Mouse (Mus musculus) liver, embryonic 15.5 days (tissue): ENCODE data around the gene Olfr231. TPM values are rescaled to one million over a fixed set of nuclear protein-coding genes. Genes with fewer than 3 reads are reported as not detected.

Source experiments
- ATAC-seq: fragments of 200-750 bp; cut with Nextera tagmentation; 2 replicates; pipeline ENCODE4 v1.8.0; 2017; ENCODE audit warnings: moderate number of reproducible peaks, mild to moderate bottlenecking, moderate library complexity; ENCODE audit not compliant: insufficient read depth
- H3K27ac ChIP-seq: fragments of 300-500 bp; sonication (generic); replicated peaks from 2 replicates; pipeline ENCODE4 v1.5.1; 2015; ENCODE audit warnings: mild to moderate bottlenecking, inconsistent platforms
- H3K27me3 ChIP-seq: fragments of 300-500 bp; sonication (generic); 2 replicates; pipeline ENCODE4 v1.6.1; 2015; ENCODE audit warnings: mild to moderate bottlenecking, inconsistent platforms
- H3K36me3 ChIP-seq: fragments of 300-500 bp; sonication (generic); replicated peaks from 2 replicates; pipeline ENCODE4 v1.6.1; 2015; ENCODE audit warnings: moderate library complexity, mild to moderate bottlenecking, inconsistent platforms
- H3K4me1 ChIP-seq: fragments of 300-500 bp; sonication (generic); replicated peaks from 2 replicates; pipeline ENCODE4 v1.6.1; 2015; ENCODE audit warnings: inconsistent platforms
- H3K4me2 ChIP-seq: fragments of 300-500 bp; sonication (generic); 2 replicates; pipeline ENCODE4 v1.6.1; 2015; ENCODE audit warnings: moderate library complexity, mild to moderate bottlenecking, inconsistent platforms
- H3K4me3 ChIP-seq: fragments of 300-500 bp; sonication (generic); replicated peaks from 2 replicates; pipeline ENCODE4 v1.5.1; 2015; ENCODE audit warnings: mild to moderate bottlenecking, inconsistent platforms
- H3K9ac ChIP-seq: fragments of 300-500 bp; sonication (generic); 2 replicates; pipeline ENCODE4 v1.6.1; 2015; ENCODE audit warnings: moderate library complexity, mild to moderate bottlenecking, inconsistent platforms
- H3K9me3 ChIP-seq: fragments of 300-500 bp; sonication (generic); replicated peaks from 2 replicates; pipeline ENCODE4 v1.6.1; 2016; ENCODE audit warnings: inconsistent platforms
- WGBS: fragments of 180-500 bp; shearing (Covaris S2); methylation state at CpG from one replicate; pipeline ENCODE4 v1.1.7; 2015; ENCODE audit warnings: mixed read lengths; ENCODE audit not compliant: insufficient replicate concordance; 5-methylcytosine and 5-hydroxymethylcytosine counted together
- polyA plus RNA-seq: library from polyadenylated mRNA; unstranded; fragments of >200 nt; fragmentation: Nextera tagmentation; extraction: Ambion mirVana; gene quantifications from 2 replicates; pipeline ENCODE4 v1.2.1, GENCODE M21; 2015

Olfr231 gene
- polyA plus RNA-seq: not detected in 2 replicates

DNA sequence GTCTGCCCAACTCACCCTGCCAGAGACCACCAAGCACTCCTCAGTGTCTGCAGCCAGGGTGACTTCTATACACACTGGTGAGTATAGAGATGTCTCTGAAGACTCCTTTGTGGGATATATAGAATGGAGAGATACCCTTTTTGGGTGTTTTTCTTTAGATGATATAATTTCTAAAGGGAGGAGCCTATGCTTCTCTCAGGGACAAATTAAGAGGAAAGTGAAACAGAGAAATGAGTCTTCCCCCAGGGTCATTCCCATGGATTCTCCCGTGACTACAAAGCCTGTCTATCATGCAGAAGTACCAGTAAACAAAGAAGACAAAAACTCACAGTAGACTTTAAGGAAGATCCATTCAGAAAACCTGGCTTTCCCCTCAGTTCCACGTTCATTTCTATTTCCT lies at the start of gene Olfr231:
Olfr231 (minus strand) TSS at position 101 of the 400 bp plus-strand sequence.
- H3K27ac ChIP-seq: no peak within 1 kb of the TSS
- ATAC-seq: no peak
- no peaks in the 10 kb centered on the region for H3K36me3 ChIP-seq
- H3K9me3 ChIP-seq: no peaks in the 10 kb centered on the region
- WGBS: 49% methylated on average over 2 of the region's 2 CpGs
- H3K4me3 ChIP-seq: no peak within 1 kb of the TSS
- H3K4me2 ChIP-seq: no peak within 1 kb of the TSS
- no peak within 1 kb of the TSS for H3K9ac ChIP-seq
- no peaks in the 10 kb centered on the region for H3K4me1 ChIP-seq
- H3K27me3 ChIP-seq: no peaks in the 10 kb centered on the region

DNA sequence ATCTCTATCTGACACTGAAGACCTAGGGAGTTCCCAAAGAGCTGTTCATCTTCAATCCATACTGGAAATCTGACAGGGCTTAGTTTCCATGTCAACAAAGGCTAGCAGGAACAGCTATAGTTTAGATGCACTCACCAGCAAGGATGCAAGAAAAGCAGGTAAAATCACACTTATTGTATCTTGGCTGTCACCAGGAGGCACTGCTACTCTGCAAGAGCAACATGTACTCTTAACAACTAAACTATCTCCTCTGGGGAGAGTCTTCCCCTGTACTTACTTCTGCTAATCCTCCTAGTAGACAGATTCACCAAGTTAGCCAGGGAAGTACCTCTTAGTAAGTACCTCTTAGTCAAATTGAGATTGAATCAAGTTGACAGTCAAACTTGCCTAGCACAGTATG lies 48.1 kb upstream of the Olfr231 start:
- H3K4me1 ChIP-seq: peaks cover 23% of the 10 kb centered on the region

DNA sequence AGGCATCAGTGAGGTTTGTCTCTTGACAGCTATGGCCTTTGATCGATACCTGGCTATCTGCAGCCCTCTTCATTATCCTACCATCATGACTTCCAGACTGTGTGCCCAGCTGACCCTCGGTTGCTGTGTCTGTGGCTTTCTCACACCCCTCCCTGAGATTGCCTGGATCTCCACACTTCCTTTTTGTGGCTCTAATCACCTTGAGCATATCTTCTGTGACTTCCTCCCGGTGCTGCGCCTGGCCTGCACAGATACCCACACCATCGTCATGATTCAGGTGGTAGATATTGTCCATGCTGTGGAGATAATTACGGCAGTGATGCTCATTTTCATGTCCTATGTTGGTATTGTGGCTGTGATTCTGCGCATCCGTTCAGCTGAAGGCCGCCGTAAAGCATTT lies 38.1 kb upstream of the Olfr231 start:
- peak; percentile 45; the same call in 1 of the 2 replicates for ATAC-seq
- H3K4me1 ChIP-seq: peaks cover 10% of the 10 kb centered on the region
- H3K4me2 ChIP-seq: no peak overlapping the region
- H3K27ac ChIP-seq: no peak overlapping the region
- H3K9ac ChIP-seq: no peak overlapping the region
- no peaks in the 10 kb centered on the region for H3K9me3 ChIP-seq
- H3K27me3 ChIP-seq: no peaks in the 10 kb centered on the region
- WGBS: 39% methylated on average over 10 of the region's 10 CpGs
- H3K4me3 ChIP-seq: no peak overlapping the region
- no peaks in the 10 kb centered on the region for H3K36me3 ChIP-seq

More for the DNA sequence above, 48.1 kb upstream of the Olfr231 start:
- Histone ChIP-seq H3K36me3 (no peaks in the 10 kb centered on the region), H3K27ac (0 out of 2 replicates have a peak overlapping the region, but pooled peaks have one; percentile 20), H3K4me2 (no peak overlapping the region), H3K27me3 (no peaks in the 10 kb centered on the region), H3K4me3 (no peak overlapping the region), H3K9me3 (no peaks in the 10 kb centered on the region), H3K9ac (no peak overlapping the region)
- no peak for ATAC-seq

DNA sequence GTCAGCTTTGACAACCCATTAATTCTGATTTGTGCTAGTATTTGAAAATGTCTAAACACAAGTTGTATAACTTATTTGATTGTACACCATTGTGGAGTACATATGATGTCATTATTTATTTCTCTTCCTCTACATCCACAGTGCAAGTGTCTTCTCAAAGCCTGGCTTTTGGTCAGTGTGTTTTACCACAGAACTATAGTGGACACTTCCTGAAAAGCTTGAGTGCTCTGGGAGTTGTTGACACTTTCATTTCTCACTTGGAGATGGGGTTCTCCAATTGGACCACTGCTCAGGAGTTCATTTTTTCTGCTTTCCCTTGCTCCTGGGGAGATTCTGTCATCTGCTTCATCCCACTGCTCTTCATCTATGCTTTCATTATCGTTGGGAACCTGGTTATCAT lies 37.5 kb upstream of the Olfr231 start:
- H3K4me2 ChIP-seq: no peak overlapping the region
- peaks cover 10% of the 10 kb centered on the region for H3K4me1 ChIP-seq
- H3K27ac ChIP-seq: no peak overlapping the region
- ATAC-seq: no peak
- no peaks in the 10 kb centered on the region for H3K27me3 ChIP-seq
- H3K9me3 ChIP-seq: no peaks in the 10 kb centered on the region
- H3K9ac ChIP-seq: no peak overlapping the region
- 38% methylated on average over 1 of the region's 1 CpGs for WGBS
- no peak overlapping the region for H3K4me3 ChIP-seq
- no peaks in the 10 kb centered on the region for H3K36me3 ChIP-seq

DNA sequence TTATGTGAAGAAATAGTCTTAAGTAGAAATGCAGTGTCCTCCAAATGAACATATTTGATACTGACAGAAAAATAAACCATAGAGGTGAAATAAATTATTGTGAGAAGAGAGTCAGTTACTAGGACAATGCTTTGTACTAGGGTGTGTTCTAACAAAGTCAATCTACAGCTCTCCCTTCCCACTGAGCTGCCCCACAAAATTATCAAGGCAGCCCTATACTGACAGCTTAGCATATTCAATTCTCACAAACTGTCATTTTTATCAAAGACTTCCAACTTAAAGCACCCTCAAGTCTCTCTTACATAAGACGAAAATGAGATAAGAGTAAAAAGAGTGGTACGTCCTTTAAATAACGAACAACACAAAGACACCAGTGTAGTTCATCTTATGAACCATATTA lies 36.7 kb upstream of the Olfr231 start:
- 28% methylated on average over 3 of the region's 3 CpGs for WGBS
- Histone ChIP-seq H3K27ac (no peak overlapping the region), H3K4me2 (no peak overlapping the region), H3K9me3 (no peaks in the 10 kb centered on the region), H3K36me3 (no peaks in the 10 kb centered on the region), H3K4me1 (peaks cover 10% of the 10 kb centered on the region), H3K4me3 (no peak overlapping the region), H3K27me3 (no peaks in the 10 kb centered on the region), H3K9ac (no peak overlapping the region)
- no peak; the same call in 1 of the 2 replicates for ATAC-seq

DNA sequence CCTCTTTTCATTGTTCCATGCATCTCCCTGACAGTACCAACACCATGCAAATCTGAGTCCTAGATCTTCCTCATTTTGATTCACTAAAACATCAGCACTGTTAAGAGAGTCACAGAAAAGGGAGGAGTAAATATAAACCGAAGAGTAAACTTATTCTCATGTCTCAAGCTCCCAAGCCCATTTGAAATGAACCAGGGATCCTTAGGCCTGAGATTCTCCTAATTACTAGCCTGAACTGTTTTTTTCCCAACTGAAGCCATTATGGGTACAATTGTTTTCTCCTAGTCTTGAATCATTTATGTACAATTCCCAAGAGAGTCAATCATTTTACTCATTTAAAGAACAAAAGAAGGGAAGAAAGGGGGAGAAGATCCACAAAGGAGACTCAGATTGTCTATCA lies 34.4 kb upstream of the Olfr231 start, which contains the start of gene Olfr420:
Olfr420 (plus strand) TSS at position 301 of the 400 bp plus-strand sequence.
- H3K9me3 ChIP-seq: no peaks in the 10 kb centered on the region
- H3K27ac ChIP-seq: no peak within 1 kb of the TSS
- peaks cover 10% of the 10 kb centered on the region for H3K4me1 ChIP-seq
- ATAC-seq: no peak
- 74% methylated on average over 1 of the region's 1 CpGs for WGBS
- H3K27me3 ChIP-seq: no peaks in the 10 kb centered on the region
- no peak within 1 kb of the TSS for H3K4me3 ChIP-seq
- no peaks in the 10 kb centered on the region for H3K36me3 ChIP-seq
- no peak within 1 kb of the TSS for H3K4me2 ChIP-seq
- no peak within 1 kb of the TSS for H3K9ac ChIP-seq

DNA sequence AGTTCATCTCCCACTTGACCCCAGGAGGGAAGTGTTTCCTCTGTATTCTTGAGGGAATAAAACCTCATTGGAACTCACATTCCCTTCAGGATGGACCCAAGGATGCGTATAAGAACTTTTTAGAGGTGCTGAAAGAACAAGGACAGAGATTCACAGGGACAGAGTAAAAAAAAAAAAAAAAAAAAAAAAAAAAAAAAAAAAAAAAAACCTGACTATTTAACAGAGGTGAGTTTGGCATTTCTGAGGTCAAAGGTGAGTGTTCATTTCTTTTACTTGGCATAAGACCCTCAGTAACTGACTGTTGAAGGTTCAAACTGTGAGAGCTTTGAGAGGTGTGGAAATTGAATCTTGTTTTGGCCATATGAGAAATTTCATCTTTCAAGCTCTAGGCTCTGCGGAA lies 28.3 kb upstream of the Olfr231 start:
- no peak overlapping the region for H3K4me3 ChIP-seq
- no peak for ATAC-seq
- 81% methylated on average over 2 of the region's 2 CpGs for WGBS

DNA sequence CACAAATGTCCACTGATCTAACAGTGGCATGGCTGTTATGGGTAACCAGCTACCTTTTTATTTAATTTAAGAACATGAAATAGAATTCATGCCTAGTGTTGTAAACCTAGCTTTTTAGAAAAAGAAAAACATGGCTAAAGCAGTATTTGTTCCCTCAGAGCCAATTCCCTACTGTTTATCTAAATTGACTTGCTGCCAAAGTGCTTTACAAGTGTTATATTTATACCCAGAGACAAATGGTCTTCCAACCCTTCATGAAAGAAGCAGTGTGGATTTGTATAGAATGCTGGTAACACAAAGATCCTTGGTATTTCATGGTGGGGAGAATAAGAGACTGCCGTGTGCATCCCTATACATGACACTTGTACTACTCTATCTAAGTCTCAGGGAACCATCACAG lies 25.7 kb upstream of the Olfr231 start:
- no peak for ATAC-seq
- Histone ChIP-seq H3K9ac (no peak overlapping the region), H3K4me2 (no peak overlapping the region), H3K27ac (no peak overlapping the region), H3K4me1 (no peaks in the 10 kb centered on the region), H3K9me3 (no peaks in the 10 kb centered on the region), H3K4me3 (no peak overlapping the region), H3K36me3 (no peaks in the 10 kb centered on the region), H3K27me3 (no peaks in the 10 kb centered on the region)
- 83% methylated on average over 1 of the region's 1 CpGs for WGBS

More for the DNA sequence above, 28.3 kb upstream of the Olfr231 start:
- Histone ChIP-seq H3K4me1 (no peaks in the 10 kb centered on the region), H3K4me2 (no peak overlapping the region), H3K9me3 (no peaks in the 10 kb centered on the region), H3K36me3 (no peaks in the 10 kb centered on the region), H3K27ac (no peak overlapping the region), H3K9ac (no peak overlapping the region), H3K27me3 (no peaks in the 10 kb centered on the region)

DNA sequence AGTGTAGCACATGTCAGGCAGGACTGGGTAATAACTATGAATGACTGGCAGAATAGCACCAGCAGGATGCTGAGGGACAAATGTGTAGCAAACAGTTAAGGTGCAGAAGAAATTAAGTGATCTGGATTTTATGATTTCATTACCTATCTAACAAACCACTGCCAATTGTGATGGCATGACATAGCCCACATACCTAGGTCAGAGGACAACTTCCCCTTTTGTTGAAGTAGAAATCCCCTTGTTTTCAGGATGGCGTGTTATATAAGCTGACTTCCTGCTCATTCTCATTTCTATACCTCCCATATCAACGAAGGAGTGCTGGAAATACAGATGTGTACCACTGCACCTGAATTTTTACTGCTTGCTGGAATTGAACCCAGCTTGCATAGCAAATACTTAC lies 20.4 kb upstream of the Olfr231 start:
- H3K4me1 ChIP-seq: no peaks in the 10 kb centered on the region
- H3K27ac ChIP-seq: no peak overlapping the region
- WGBS: 19% methylated on average over 2 of the region's 2 CpGs

DNA sequence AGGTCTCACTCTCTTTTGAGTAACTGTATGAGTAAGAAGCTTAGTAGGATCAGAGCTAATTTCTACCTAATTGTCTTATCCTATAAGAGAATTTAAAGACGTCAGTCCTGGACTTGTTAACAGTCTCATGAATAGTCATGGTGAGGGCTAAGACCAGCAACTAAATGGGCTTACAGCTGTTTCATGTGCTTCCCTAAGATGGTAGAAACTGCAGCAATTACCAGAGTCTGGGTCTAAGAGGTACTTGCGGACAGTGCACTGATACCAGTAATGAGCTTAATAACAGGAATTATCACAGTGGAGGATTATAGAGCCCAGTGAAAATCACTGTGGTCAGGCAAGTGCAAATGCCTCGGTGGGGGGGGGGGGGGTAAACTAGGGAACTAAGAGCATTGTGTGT lies 11.0 kb upstream of the Olfr231 start:
- Histone ChIP-seq H3K27me3 (no peaks in the 10 kb centered on the region), H3K9me3 (no peaks in the 10 kb centered on the region), H3K4me1 (no peaks in the 10 kb centered on the region), H3K4me3 (no peak overlapping the region), H3K27ac (no peak overlapping the region), H3K9ac (no peak overlapping the region), H3K4me2 (no peak overlapping the region), H3K36me3 (no peaks in the 10 kb centered on the region)
- ATAC-seq: no peak
- WGBS: 61% methylated on average over 3 of the region's 3 CpGs

More for the DNA sequence above, 20.4 kb upstream of the Olfr231 start:
- Histone ChIP-seq H3K36me3 (no peaks in the 10 kb centered on the region), H3K4me2 (no peak overlapping the region), H3K9me3 (no peaks in the 10 kb centered on the region), H3K27me3 (no peaks in the 10 kb centered on the region), H3K9ac (no peak overlapping the region), H3K4me3 (no peak overlapping the region)
- ATAC-seq: no peak

DNA sequence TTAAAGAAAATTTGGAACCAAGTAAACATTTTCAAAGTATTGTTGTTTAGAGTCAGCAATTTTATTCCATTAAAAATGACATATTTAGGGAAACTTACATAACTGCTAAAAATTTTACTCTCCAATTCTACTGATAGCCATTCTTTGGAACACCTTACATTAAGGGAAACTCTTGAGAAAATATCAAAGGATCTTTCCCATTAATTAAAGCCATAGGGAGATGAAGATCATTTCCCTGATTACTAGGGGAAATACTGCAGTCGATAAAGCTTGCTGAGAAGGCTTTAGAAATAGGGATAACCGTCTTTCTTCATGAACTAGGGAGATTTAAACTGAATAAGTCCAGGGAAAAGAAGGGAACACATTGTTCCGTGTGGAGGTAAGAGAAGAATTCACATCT lies 10.3 kb upstream of the Olfr231 start, which contains the start of gene Olfr424:
Olfr424 (plus strand) TSS at position 301 of the 400 bp plus-strand sequence.
- H3K4me3 ChIP-seq: no peak within 1 kb of the TSS
- H3K27me3 ChIP-seq: no peaks in the 10 kb centered on the region
- ATAC-seq: no peak
- H3K4me1 ChIP-seq: no peaks in the 10 kb centered on the region
- H3K9me3 ChIP-seq: no peaks in the 10 kb centered on the region
- H3K27ac ChIP-seq: no peak within 1 kb of the TSS
- 61% methylated on average over 3 of the region's 3 CpGs for WGBS
- H3K9ac ChIP-seq: no peak within 1 kb of the TSS
- H3K36me3 ChIP-seq: no peaks in the 10 kb centered on the region
- no peak within 1 kb of the TSS for H3K4me2 ChIP-seq

DNA sequence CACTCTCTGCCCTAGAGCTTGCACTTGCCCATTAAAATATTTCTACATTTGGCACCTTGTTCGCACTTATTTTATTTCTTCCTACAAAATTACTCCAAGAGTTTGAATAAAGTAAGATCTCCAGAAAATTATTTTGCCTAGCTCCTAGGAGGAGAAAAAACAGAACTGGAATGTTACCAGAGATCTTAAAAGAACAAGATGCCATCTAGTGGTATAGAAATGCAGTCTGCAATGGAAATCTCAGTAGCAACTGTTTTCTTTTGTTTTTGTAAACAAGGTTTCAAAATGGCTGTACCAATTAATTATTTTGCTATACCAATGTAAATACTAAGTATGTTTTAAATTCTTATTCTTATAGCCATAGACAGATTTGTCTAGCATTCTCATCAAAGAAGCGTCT lies 17.2 kb downstream of the Olfr231 start:
- Histone ChIP-seq H3K27me3 (no peaks in the 10 kb centered on the region), H3K4me1 (no peaks in the 10 kb centered on the region), H3K9me3 (no peaks in the 10 kb centered on the region), H3K9ac (no peak overlapping the region), H3K4me3 (no peak overlapping the region), H3K27ac (no peak overlapping the region), H3K4me2 (no peak overlapping the region), H3K36me3 (no peaks in the 10 kb centered on the region)
- WGBS: 55% methylated on average over 2 of the region's 2 CpGs
- ATAC-seq: no peak
